Mouse (Mus musculus) neural tube, embryonic 14.5 days (tissue): ENCODE measurements around the gene Psmb3. TPM values are rescaled to one million over a fixed set of nuclear protein-coding genes. Genes with fewer than 3 reads are reported as not detected.
"Not testable (repeated sequence)": the region's sequence is repeated elsewhere in the genome, so short reads cannot be mapped to it uniquely, and the experiment has no call there.

ENCODE experiments used
- ATAC-seq: fragments of 200-750 bp; cut with Nextera tagmentation; 2 replicates; pipeline ENCODE4 v1.8.0; 2017; ENCODE audit warnings: low read depth, mild to moderate bottlenecking, moderate TSS enrichment, moderate library complexity
- H3K27ac ChIP-seq: fragments of 300-500 bp; sonication (generic); 2 replicates; pipeline ENCODE4 v1.5.1; 2014; ENCODE audit warnings: low read depth, mild to moderate bottlenecking, control low read depth, low read length, moderate library complexity, mixed read lengths
- H3K27me3 ChIP-seq: fragments of 300-500 bp; sonication (generic); 2 replicates; pipeline ENCODE4 v1.6.1; 2014; ENCODE audit warnings: low read length; ENCODE audit not compliant: control insufficient read depth, insufficient read depth
- H3K36me3 ChIP-seq: fragments of 300-500 bp; sonication (generic); 2 replicates; pipeline ENCODE4 v1.6.1; 2014; ENCODE audit warnings: low read length, mixed read lengths; ENCODE audit not compliant: control insufficient read depth, insufficient read depth
- H3K4me1 ChIP-seq: fragments of 300-500 bp; sonication (generic); 2 replicates; pipeline ENCODE4 v1.6.1; 2014; ENCODE audit warnings: low read length; ENCODE audit not compliant: control insufficient read depth, insufficient read depth
- H3K4me2 ChIP-seq: fragments of 300-500 bp; sonication (generic); 2 replicates; pipeline ENCODE4 v1.6.1; 2014; ENCODE audit warnings: mild to moderate bottlenecking, low read depth, low read length, control low read depth
- H3K4me3 ChIP-seq: fragments of 300-500 bp; sonication (generic); 2 replicates; pipeline ENCODE4 v1.5.1; 2014; ENCODE audit warnings: low read depth, low read length, control low read depth, mixed read lengths
- H3K9ac ChIP-seq: fragments of 300-500 bp; sonication (generic); replicated peaks from 2 replicates; pipeline ENCODE4 v1.6.1; 2014; ENCODE audit warnings: low read depth, mild to moderate bottlenecking, control low read depth, low read length, mixed read lengths
- H3K9me3 ChIP-seq: fragments of 300-500 bp; sonication (generic); 2 replicates; pipeline ENCODE4 v1.6.1; 2016; ENCODE audit warnings: low read length; ENCODE audit not compliant: control insufficient read depth
- WGBS: fragments of 180-500 bp; shearing (Covaris S2); extraction: QIAGEN DNeasy Blood & Tissue Kit; methylation state at CpG from one replicate; pipeline ENCODE4 v1.1.7; 2014; 5-methylcytosine and 5-hydroxymethylcytosine counted together
- polyA plus RNA-seq: library from polyadenylated mRNA; unstranded; fragments of >200 nt; fragmentation: Nextera tagmentation; extraction: Ambion mirVana; gene quantifications from 2 replicates; pipeline ENCODE4 v1.2.1, GENCODE M21; 2014

The Psmb3 gene
- polyA plus RNA-seq, result 441 and 465 TPM in 2 replicates

GRCm38 (mm10) chr11:97703039-97703826 lies at the start of gene Psmb3:
Psmb3 (plus strand) TSS chr11:97703399.
- under 1% methylated on average over 35 of the region's 35 CpGs for WGBS
- Histone ChIP-seq H3K9ac (peak within 1 kb of the TSS; percentile 57), H3K36me3 (peaks cover 10% of the 10 kb centered on the region; the same call in 1 of the 2 replicates), H3K27ac (peak within 1 kb of the TSS; percentile 84), H3K9me3 (no peaks in the 10 kb centered on the region), H3K4me1 (peaks cover 20% of the 10 kb centered on the region), H3K27me3 (no peaks in the 10 kb centered on the region), H3K4me2 (peak within 1 kb of the TSS; percentile 85), H3K4me3 (peak within 1 kb of the TSS; percentile 86)
- ATAC-seq, result peak; percentile 89

DNA sequence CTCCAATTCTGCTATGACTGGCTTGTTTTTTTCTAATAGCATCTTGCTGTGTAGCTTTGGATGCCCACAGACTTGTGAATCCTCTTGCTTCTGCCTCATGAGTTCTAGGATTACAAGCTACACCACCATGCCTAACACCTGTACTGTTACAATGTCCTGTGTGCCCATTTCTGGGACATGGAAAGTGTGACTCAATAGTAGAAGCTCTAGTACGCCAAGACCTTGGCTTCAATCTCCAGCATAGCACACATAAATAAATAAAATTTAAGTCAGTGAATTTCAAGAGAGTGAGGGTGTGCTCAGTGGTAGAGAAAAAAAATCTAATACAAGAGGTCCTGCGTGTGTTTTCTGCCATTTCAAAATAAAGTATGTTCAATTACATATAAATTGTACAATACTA lies 49.0 kb upstream of the Psmb3 start:
- no peak overlapping the region for H3K4me2 ChIP-seq
- 97% methylated on average over 2 of the region's 2 CpGs for WGBS
- no peaks in the 10 kb centered on the region for H3K36me3 ChIP-seq
- no peak overlapping the region for H3K9ac ChIP-seq
- no peak overlapping the region for H3K27ac ChIP-seq
- H3K4me1 ChIP-seq, result no peaks in the 10 kb centered on the region; the same call in 1 of the 2 replicates
- no peak for ATAC-seq
- H3K27me3 ChIP-seq, result no peaks in the 10 kb centered on the region
- no peaks in the 10 kb centered on the region for H3K9me3 ChIP-seq
- no peak overlapping the region for H3K4me3 ChIP-seq

DNA sequence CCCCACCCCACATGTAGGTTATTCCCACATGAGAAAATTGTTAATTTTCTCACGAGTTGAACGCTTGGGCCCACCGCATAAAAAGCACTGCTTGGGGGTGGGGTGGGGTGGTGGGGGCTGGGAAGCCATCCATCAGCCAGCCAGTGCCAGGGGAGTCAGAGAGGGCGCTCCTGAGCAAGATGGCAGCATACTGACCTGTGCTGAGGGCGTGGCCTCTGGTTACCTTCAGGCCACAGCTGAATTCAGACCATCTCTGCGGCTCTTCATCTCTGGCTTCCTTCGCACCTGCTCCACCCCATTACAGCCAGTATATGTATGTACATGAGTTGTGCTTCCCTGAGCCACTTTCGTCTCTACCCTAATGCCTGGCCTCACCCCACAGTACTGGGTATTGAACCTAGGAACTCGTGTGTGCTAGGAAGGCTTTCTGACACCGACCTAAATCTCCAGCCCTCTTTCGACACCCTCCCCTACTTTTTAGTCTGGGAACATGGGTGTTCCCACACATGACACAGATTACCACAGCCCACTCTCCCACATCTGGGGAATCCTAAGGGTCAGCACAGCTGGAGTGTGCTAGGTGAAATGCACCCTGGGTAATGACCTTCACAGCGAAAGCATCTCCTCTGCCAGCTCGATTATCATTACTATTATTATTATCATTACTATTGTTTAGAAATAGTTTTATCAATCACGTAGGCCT lies 46.8 kb upstream of the Psmb3 start:
- no peak overlapping the region for H3K27ac ChIP-seq
- no peak for ATAC-seq
- no peak overlapping the region for H3K4me3 ChIP-seq
- H3K4me2 ChIP-seq, result no peak overlapping the region
- peaks cover 10% of the 10 kb centered on the region for H3K4me1 ChIP-seq
- H3K9me3 ChIP-seq, result no peaks in the 10 kb centered on the region
- no peak overlapping the region for H3K9ac ChIP-seq
- WGBS, result 74% methylated on average over 14 of the region's 14 CpGs
- 0 out of 2 replicates have a peak, but pooled peaks cover 4% of the 10 kb centered on the region for H3K27me3 ChIP-seq
- H3K36me3 ChIP-seq, result no peaks in the 10 kb centered on the region

GRCm38 (mm10) chr11:97657184-97657945 lies 45.8 kb upstream of the Psmb3 start:
- peaks cover 13% of the 10 kb centered on the region for H3K27me3 ChIP-seq
- no peak for ATAC-seq
- no peak overlapping the region for H3K27ac ChIP-seq
- no peak overlapping the region for H3K4me2 ChIP-seq
- peaks cover 18% of the 10 kb centered on the region for H3K4me1 ChIP-seq
- H3K36me3 ChIP-seq, result no peaks in the 10 kb centered on the region
- WGBS, result 46% methylated on average over 4 of the region's 6 CpGs
- H3K9me3 ChIP-seq, result no peaks in the 10 kb centered on the region
- no peak overlapping the region for H3K9ac ChIP-seq
- H3K4me3 ChIP-seq, result no peak overlapping the region

DNA sequence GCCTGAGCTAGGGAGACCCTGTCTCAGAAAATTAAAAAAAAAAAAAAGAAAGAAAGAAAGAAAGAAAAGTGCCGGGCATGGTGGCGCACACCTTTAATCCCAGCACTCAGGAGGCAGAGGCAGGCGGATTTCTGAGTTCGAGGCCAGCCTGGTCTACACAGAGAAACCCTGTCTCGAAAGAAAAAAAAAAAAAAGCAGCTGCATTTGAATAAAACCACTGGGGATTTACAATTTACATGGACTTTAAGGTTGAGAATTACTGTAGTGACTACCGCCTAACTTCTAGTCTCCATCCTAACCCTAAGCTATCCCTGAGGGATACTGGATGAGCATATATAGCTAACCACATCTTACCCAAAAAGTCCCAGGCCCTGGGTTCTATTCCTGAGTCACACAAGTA lies 45.2 kb upstream of the Psmb3 start:
- WGBS, result 91% methylated on average over 6 of the region's 6 CpGs

DNA sequence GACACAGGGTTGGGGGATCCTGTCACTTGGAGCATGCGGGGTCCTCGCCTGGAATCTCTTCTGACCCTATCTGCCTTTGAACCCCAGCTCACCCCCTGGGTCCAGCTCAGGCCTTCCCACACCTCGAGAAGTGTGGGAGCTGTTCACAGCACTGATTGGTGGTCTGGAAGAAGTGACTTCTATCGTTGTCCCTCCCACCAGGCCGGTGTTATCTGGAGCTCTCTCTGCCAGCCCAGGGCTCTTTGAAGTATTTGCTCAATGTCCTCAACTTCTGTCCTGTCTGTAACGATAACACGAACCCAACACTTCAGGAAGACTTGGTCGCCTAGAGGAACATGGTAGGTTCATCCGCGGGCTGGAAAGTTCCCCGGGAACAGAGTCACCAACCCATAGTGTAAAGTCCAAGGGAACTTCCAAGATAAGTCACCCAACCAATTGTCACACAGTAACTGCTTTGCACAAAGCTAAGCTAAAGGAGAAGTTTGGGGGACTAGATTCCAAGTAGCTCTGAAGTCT lies 44.4 kb upstream of the Psmb3 start:
- H3K4me1 ChIP-seq, result peaks cover 20% of the 10 kb centered on the region
- WGBS, result 73% methylated on average over 11 of the region's 11 CpGs
- no peak overlapping the region for H3K9ac ChIP-seq
- no peak overlapping the region; the same call in 1 of the 2 replicates for H3K4me3 ChIP-seq
- H3K27me3 ChIP-seq, result peaks cover 13% of the 10 kb centered on the region
- H3K4me2 ChIP-seq, result no peak overlapping the region; the same call in 1 of the 2 replicates
- no peak for ATAC-seq
- H3K36me3 ChIP-seq, result no peaks in the 10 kb centered on the region
- H3K9me3 ChIP-seq, result no peaks in the 10 kb centered on the region
- H3K27ac ChIP-seq, result no peak overlapping the region

More for the DNA sequence above, 45.2 kb upstream of the Psmb3 start:
- not testable (repeated sequence) for ATAC-seq, H3K36me3 ChIP-seq, H3K9ac ChIP-seq, H3K9me3 ChIP-seq, H3K4me3 ChIP-seq, H3K4me2 ChIP-seq, H3K27ac ChIP-seq
- Histone ChIP-seq H3K27me3 (peaks cover 13% of the 10 kb centered on the region), H3K4me1 (peaks cover 20% of the 10 kb centered on the region)

- Histone ChIP-seq H3K9me3 (no peaks in the 10 kb centered on the region), H3K4me3 (peak overlapping the region; percentile 68), H3K4me1 (peaks cover 20% of the 10 kb centered on the region), H3K9ac (peak overlapping the region; percentile 78), H3K36me3 (no peaks in the 10 kb centered on the region), H3K27me3 (peaks cover 13% of the 10 kb centered on the region), H3K4me2 (peak overlapping the region; percentile 83), H3K27ac (peak overlapping the region; percentile 66; the same call in 1 of the 2 replicates)
- no peak for ATAC-seq
- WGBS, result 10% methylated on average over 13 of the region's 13 CpGs
Measured at GRCm38 (mm10) chr11:97659267-97659989, 43.8 kb upstream of the Psmb3 start.

DNA sequence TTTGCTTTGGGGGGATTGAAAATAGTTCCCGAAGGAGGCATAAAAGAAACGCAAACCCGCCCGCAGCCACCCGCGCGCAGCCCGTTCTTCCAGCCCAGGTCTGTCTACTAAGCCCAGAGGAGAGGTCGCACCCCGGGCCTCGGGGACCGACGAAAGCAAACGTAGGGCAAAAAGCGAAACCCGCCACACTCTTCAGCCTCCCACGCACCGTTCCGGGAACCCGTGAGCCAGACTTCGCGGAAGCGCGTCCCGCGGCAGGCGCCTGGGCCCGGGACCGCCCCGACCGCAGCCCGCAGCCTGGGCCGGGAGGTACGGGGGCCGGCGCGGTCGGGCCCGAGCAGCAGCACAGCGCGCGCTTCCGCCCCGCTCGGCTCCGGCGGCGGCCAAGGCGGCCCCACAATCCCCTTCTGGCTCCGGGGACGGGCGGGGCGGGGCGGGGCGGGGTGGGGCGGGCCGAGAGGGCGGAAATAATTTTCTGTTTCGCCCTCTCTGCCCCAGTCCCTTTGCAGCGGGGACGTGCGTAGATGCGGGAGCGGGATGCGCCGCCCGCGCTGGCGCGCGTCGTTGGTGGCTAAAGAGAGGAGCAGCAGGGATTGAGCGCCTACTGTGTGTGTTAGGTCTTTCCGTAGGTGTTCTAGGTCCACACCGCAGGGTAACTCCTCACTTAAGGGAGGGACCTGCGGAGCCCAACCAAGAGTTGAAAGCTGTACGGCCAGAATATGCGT lies 43.0 kb upstream of the Psmb3 start:
- Histone ChIP-seq H3K4me1 (peaks cover 25% of the 10 kb centered on the region), H3K27me3 (peaks cover 13% of the 10 kb centered on the region), H3K27ac (peak overlapping the region; percentile 66; the same call in 1 of the 2 replicates), H3K9me3 (no peaks in the 10 kb centered on the region), H3K4me3 (peak overlapping the region; percentile 68), H3K4me2 (peak overlapping the region; percentile 83), H3K9ac (peak overlapping the region; percentile 78), H3K36me3 (no peaks in the 10 kb centered on the region)
- peak; percentile 87 for ATAC-seq
- under 1% methylated on average over 61 of the region's 78 CpGs for WGBS
